In the genomic region with DNA sequence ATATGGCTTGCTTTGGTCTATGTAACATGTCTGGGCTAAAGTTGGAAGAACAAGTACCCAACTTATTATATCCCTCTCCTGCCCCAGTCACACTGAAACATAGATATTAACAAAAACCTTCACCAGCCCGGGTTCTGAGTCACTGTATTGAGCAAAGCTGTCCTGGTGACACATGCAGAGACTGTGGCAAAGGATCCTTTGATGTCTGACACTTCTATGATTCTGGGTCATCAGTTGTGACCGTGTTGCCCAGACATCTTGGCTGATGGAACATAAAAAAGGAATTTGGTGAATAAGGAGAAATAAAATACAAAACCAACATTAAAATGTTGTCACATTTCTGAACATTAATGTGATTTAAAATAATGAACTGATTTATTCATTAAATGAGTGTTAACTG, we compare ENCODE assay signal across 12 mouse cellular contexts.
"Had no signal": no experiment of that assay in that cellular context is flagged by ENCODE, and none has a peak within 500 bp of the region (broad histone marks: within the 10 kb centered on the region; RNA-seq: fewer than 3 reads in every experiment).

No protein-coding gene starts in this region.

- DNase-seq: kidney, adult 2 months; kidney, postnatal 14 days; left cerebral cortex, postnatal 4 days; lung, adult 18-20 months; midbrain, embryonic 14.5 days; right cerebral cortex, postnatal 14 days; thymus, adult 2 months; thymus, postnatal 25 days had no signal

- H3K27me3 ChIP-seq: limb, embryonic 13.5 days; neural tube, embryonic 13.5 days; stomach, embryonic 15.5 days had no signal

- H3K4me3 ChIP-seq: kidney, embryonic 15.5 days; limb, embryonic 13.5 days; neural tube, embryonic 13.5 days; stomach, embryonic 15.5 days had no signal

- H3K36me3 ChIP-seq: kidney, embryonic 15.5 days; limb, embryonic 13.5 days; neural tube, embryonic 13.5 days; stomach, embryonic 15.5 days had no signal
